Mouse (Mus musculus) frontal cortex, postnatal 25 days (tissue): ENCODE measurements around the gene Dynll2.
A peak's percentile ranks its signal among the peaks of the same experiment; 100 is the strongest.
"Not testable (repeated sequence)": the region's sequence is repeated elsewhere in the genome, so short reads cannot be mapped to it uniquely, and the experiment has no call there.

Source experiments
- DNase-seq, 2 experiments: peaks; one replicate each; pipeline ENCODE4 v3.0.0; 2022; ENCODE audit warnings: low spot score in 2 of 2

Dynll2 gene

GRCm38 (mm10) chr11:87987861-87988260 is 528 bp upstream of the Dynll2 start:
- no peak for DNase-seq

- no peak for DNase-seq
Observed at GRCm38 (mm10) chr11:87986141-87986741, 1.1 kb downstream of the Dynll2 start.

- no peak for DNase-seq
Observed at GRCm38 (mm10) chr11:87985643-87986042, 1.7 kb downstream of the Dynll2 start.

- DNase-seq, result no peak
Observed at GRCm38 (mm10) chr11:87984571-87984970, 2.8 kb downstream of the Dynll2 start.

- DNase-seq, result no peak
Observed at GRCm38 (mm10) chr11:87978905-87979304, 8.4 kb downstream of the Dynll2 start.

GRCm38 (mm10) chr11:87977021-87977420 is 10.3 kb downstream of the Dynll2 start:
- not testable (repeated sequence) for DNase-seq

GRCm38 (mm10) chr11:87974477-87975181 is 12.7 kb downstream of the Dynll2 start:
- peak in 1 of 2 experiments; percentile 35 for DNase-seq

GRCm38 (mm10) chr11:87973559-87974305 is 13.6 kb downstream of the Dynll2 start:
- DNase-seq, result no peak

- DNase-seq, result no peak
Observed at GRCm38 (mm10) chr11:87972829-87973228, 14.5 kb downstream of the Dynll2 start.

GRCm38 (mm10) chr11:87968356-87969122 is 18.8 kb downstream of the Dynll2 start:
- no peak for DNase-seq

GRCm38 (mm10) chr11:87967692-87968289 is 19.5 kb downstream of the Dynll2 start:
- peak; percentile 77 to 78 for DNase-seq

- no peak for DNase-seq
Observed at GRCm38 (mm10) chr11:87966214-87966613, 21.1 kb downstream of the Dynll2 start.

- DNase-seq, result no peak
Observed at GRCm38 (mm10) chr11:87965293-87965692, 22.0 kb downstream of the Dynll2 start.

GRCm38 (mm10) chr11:87957066-87957465 is 30.3 kb downstream of the Dynll2 start:
- no peak for DNase-seq

GRCm38 (mm10) chr11:87955144-87955543 is 32.2 kb downstream of the Dynll2 start:
- no peak for DNase-seq

GRCm38 (mm10) chr11:87949990-87950389 is 37.3 kb downstream of the Dynll2 start:
- DNase-seq, result no peak

- no peak for DNase-seq
Observed at GRCm38 (mm10) chr11:87935467-87935866, 51.9 kb downstream of the Dynll2 start.

GRCm38 (mm10) chr11:87933731-87934130 is 53.6 kb downstream of the Dynll2 start:
- no peak for DNase-seq

GRCm38 (mm10) chr11:87930348-87930747 is 57.0 kb downstream of the Dynll2 start:
- no peak for DNase-seq
